Mouse (Mus musculus) adrenal gland (tissue): ENCODE measurements around the gene Pkd1l2.

Experiments used
- intact Hi-C: fragments of 180-260 bp; cut with DNase I; formaldehyde crosslinking; loops from one replicate; pipeline ENCODE4 v1.15.1; 2025

Pkd1l2 gene

DNA sequence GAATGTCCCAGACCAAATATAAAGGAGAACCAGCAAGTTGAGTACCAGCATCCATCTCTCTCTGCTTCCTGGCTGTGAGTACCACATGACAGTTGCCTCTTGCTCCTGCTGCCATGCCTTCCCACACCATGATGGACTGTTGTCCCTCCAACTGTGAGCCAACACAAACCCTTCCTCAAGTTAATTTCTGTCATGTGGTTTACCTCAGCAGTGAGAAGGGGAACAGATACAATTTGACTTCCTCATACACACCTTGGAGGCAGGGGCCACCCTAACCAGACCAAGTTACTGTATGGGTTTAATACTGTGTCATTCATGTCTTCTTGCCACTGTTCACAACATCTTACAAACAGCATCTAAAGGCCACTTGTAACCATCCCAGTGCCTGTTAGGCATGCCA lies 4.8 kb upstream of the Pkd1l2 start:
- intact Hi-C loops, result no loop called here

DNA sequence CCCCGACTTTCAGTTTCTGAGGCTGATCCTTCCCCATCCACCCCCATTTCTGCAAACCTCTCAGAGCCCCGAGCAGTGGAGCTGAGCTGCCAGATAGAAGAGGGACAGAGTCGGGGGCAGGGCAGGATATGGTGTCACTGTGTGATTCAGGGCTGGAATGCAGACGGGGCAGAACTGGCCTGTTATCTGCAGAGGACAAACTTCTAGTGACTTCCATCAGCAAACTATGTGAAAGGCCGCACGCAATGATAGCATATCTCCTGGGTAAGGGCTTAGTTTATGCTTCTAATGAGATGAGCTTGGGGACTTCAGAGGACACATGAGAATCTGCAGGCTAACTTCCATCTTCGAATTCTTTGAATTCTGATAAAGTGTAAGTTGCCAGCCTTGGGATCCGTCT lies 3.3 kb upstream of the Pkd1l2 start:
- intact Hi-C loops, result no loop called here

DNA sequence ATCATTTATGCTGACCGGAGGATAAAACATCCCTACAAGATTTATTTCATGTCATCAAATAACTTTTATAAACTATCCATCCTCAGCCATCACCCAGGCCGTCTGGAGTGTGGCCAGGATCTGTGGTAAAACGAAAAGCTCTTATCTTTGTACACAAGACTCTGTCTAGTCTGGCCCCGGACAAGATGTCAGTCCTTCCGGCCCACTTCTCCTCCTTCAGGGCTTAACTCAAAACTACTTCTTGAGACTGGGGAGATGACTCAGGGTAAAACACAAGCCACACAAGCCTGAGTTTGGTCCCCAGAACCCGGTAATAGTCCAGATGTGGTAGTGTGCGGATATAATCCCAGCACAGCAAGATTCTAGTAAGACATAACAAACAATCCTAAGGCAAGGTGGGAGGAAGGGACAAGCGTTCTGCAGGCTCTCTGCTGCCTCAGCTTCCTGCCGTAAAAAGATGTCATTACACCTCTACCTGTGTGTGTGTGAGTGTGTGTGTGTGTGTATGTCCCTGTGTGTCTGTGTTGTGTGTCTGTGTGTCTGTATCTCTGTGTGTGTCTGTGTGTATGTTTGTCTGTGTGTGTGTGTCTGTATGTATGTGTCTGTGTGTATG lies 804 bp upstream of the Pkd1l2 start:
- intact Hi-C loops, result no loop called here

DNA sequence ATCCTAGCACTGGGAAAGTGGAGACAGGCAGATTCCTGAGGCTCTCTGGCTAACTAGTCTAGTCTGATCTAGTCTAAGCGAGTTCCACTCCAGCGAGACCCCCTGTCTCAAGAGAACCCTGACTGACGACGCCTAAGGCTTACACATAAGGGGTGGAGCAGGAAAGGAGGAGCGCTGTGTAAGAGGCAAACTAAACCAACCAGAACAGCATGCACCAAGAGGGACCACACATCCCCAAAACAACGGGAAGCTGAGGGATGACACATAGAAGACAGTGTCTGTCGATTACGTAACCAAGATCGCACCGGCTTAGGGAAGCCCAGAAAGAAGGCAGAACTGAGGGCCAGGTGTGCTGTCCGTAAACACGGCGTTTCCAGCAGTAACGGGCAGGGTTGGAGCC lies 2.6 kb downstream of the Pkd1l2 start:
- intact Hi-C loops, result no loop called here

DNA sequence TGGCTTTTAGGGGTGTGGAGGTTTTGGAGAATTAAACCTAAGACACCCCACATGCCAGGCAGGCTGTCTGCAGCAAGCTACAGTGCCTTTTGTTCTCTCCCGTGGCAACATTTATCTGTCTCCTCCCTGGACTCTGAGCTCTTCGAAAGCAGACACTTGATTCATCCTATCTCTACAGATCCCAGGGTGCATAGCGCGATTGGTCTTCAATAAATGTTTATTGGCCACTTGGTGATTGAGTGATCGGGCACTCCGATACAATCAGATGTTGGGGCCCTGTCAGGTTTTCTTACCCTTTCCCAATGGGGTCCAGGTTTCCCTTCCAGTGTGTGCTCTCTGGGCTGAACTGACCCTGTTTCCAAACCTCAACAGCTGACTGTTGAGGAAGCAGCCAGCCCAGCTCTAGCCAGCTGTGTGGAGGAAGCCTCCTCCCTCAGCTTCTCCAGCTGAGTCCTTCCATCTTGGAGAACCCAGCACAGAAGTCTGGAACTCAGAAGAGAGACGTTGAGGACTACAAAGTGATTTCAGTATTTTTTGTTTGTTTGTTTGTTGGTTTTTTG lies 3.8 kb downstream of the Pkd1l2 start:
- intact Hi-C loops, result no loop called here

DNA sequence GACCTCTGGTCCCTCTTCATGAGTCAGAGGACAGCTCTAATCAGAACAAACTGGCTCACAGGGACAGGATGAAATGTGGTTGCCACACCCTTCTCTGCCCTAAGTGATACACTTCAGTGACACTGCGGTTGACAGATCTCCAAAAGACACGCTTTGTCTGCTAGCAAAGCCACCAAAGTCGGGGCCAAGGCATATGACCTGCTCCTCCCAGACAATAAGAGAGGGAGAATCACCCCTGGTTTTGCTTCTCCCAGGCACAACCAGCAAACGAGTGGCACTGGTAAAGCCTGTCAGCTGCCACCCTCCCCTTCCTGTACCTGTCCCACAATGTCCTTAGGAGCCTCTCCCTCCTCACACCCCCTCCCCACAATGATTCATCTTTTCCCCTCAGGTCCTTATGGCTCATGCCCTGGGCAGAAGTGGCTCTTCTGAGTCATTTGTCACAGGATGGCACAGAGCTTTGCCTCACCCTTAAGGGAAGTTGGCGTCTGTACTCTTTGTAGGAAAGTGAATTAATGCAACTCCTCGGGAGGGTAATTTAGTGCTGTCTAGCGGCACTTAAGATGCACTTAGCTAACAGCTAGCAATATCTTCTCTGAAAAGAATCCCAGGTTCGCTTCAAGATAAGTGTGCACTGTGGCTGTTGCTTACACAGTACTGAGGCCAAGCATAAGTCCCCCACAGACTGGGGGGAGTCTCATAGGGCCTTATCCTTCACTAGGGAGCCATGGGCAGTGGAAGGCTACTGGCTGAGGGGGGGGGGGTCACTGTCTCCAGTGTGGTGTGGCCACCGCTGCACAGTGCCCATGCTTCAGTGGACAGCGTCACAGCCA lies 7.7 kb downstream of the Pkd1l2 start:
- intact Hi-C loops, result no loop called here

DNA sequence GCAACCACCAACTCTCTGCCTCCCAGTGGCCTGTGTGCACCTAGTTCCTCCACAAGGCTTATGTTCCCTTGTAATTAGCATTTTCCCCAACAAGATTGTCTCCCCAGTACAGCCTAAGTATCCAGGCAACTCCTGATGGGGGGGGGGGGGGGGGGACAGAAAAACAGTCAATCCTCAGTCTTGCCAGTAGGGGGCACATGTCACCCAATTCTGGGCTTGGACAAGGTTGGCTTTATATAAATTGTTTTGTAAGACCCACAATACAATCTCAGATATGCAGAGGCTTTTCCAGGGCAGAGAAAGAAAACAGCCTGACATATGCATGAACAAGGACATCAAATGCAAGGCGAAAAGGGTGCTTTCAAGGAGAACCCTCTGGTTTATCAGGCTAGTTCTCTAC lies 12.5 kb downstream of the Pkd1l2 start:
- intact Hi-C loops, result no loop called here

DNA sequence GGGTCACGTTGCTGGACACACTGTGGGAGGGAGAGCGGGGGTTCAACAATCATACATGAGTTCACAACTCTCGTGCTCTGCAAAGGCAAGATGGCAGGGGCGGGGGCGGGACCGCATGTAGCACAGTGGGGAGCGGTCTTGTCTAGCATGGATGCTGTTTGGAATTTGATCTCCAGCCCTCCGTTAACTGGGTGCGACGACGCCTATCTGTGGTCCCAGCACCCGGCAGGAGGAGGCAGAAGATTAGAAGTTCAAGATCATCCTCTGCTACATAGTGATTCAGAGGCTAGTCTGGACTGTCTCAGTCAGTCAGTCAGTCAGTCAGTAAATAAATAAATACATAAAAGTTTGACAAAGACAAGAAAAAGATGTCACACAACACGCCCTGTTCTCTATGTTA lies 14.0 kb downstream of the Pkd1l2 start:
- intact Hi-C loops, result no loop called here

DNA sequence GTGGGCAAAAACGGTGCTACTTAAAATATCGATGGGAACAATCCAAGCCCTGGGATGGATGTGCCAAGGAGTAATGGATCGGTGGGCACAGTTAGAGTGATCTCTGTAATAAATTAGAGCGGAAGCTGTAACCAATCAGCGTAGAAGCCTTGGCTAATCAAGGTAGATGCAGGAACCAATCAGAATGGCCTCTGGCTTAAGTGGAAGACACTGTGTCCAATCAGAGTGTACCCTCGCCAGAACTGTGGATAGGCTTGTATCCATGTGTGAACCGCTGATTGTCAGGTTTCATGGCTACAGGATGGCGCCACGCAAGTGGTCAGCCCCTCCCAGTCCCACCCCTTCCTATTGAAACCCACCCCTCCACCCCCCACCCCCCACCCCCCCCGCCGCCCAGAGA lies 14.9 kb downstream of the Pkd1l2 start:
- intact Hi-C loops, result no loop called here

DNA sequence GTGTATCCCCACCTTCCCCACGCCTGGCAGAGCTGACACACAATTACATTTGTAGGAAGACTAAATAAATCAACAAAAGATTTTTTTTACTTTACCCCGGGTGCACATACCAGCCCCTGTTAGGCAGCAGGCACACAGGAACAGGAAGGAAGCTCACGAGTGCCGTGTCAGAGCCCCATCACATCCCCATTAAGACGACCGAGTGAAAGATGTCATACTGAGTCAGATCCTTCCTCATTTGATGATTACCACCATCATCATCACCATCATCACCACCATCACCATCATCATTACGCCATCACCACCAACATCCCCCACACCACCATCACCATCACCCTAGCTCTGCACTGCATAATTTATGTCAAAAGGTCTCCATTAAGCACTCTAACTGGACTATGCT lies 15.3 kb downstream of the Pkd1l2 start:
- intact Hi-C loops, result no loop called here

DNA sequence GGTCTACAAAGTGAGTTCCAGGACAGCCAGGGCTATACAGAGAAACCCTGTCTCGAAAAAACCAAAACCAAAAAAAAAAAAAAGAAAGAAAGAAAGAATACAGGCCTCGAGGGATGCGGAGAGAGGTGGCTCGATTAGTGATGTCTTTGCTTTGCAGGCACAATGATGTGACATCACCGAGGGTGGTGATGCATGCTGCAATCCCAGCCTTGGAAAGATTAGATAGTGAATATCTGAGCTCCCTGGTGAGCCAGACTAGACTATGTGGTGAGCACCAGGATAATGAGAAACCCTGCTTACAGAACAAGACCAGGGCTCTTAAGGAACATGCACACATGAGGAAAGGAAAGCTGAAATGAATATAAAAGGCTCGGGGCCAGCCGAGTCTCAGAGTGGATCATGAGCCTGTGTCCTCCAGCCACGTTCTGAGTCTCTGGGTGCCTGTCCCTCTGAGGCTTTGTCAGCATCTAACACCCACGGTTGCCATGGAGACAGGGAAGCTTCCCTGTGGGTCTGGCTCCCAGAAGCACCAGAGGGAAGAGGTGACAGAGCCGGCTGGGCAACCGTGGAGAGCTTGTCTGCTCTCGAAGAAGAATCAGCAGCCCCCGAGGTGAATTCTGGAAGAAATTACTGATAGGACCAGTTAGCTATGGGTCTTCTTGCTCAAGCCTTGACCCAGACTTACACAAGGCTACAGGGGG lies 20.9 kb downstream of the Pkd1l2 start:
- intact Hi-C loops, result no loop called here

DNA sequence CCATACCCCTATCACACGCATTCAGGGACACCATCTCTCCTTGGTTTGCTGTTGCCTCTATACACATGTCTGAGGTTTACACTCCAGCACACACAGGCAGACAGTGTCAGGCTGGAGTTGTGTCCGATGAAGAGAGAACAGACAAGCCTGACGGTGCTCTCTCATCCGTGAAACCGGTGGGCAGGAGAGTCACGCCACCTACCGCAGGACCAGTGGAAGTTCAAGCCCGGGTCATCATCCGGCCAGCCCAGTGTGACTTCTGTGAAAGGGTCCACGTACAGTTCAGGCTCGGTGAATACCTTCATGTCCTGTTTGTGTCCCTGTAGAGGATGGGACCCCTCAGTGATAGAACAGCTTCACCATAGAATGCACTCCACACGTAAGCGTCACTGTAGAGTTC lies 21.9 kb downstream of the Pkd1l2 start:
- intact Hi-C loops, result no loop called here

DNA sequence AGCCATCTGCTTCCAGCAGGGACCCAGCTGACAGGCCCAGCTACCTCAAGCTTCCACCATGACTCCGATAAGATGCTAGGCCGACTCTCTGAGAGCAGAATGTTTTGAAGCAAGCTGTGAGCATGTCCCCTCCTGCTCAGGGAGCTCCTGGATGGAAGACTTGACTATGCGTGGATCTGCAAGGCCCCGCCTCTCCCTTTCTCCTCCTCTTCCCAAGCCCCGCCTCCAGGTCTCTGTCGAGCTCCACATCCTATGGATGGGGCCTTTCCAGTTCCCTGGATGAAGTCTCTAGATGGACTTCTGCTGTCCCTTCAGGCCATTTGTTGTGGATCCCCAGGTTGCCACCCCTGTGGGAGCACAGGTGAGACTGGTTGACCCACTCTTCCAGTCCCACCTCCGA lies 23.2 kb downstream of the Pkd1l2 start:
- intact Hi-C loops, result no loop called here

DNA sequence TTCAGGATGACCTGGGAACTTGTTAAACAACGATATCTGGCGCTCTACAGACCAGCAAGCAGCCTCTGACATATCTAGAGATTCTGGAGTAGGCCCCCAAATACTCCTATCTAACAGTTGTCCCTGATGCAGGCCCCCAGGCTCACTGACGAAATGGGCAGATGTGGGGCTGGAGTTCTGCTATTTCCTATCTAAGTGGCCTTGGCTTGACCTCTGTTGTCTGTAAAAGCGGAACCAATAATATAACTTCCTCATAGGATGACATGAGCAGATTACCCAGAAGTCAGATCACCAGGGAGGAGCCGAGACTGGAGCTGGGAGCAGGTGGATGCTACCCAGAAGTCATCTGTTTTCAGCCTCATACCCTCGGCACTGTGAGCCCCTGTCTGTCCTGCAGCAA lies 27.2 kb downstream of the Pkd1l2 start:
- intact Hi-C loops, result no loop called here

DNA sequence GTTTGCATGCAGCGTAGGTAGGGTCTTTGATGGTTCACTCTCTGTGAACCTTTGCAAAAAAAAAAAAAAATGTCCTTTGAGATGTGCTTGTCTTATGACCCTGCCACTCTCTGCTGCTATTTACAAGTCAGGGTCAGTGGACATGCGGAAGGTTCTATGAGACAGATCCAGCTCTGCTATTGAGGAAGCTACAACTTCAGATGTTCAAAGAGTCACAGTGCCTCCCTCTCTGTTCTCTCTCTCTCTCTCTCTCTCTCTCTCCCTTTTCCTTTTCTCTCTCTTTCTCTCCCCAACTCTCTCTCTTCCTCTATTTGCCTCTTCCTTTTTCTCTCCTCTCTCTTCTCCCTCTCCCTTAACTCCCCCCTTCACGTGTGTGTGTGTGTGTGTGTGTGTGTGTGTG lies 28.1 kb downstream of the Pkd1l2 start:
- intact Hi-C loops, result no loop called here

DNA sequence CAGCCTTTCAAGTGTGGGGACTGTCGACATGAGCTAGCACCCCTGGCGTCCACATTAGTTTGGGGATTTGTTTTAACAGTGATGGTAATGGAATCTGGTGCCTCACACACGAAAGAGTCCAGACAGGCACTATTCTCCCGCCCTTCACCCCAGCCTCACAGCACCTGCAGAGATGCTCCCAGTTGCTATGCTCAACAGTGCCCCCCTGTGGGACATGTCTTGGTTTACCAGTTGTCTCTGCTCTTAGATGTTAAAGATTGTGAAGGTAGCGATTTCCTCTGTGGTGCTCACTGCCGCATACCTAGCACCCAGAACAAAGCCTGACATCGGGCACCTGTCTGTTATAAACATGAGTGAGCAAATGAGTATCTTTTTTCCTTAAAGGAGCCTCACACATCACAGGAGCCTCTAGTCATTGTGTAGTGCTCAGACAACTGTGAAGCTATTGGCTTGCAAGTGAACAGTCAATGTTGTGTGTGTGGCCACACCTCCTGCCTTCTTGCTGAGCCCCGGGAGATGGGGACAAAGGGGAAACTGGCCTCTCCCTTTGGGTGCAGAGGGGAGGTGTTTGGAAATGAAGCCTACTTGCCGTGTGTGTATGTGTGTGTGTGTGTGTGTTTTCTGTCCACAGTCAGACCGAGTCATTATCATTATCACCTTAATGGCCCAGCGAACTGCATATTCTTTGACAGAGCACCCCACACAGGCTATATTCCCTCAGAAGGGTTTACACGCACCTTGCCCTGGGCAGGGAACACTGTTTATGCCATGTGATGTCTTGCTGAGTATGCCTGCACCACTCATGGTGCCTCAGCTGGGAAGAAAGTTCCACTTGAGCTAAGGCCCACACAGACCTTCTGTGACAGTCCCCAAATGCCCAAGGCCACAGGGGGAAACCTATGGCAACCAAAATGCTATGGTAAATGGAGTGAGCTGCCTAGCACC lies 28.8 kb downstream of the Pkd1l2 start:
- intact Hi-C loops, result no loop called here

DNA sequence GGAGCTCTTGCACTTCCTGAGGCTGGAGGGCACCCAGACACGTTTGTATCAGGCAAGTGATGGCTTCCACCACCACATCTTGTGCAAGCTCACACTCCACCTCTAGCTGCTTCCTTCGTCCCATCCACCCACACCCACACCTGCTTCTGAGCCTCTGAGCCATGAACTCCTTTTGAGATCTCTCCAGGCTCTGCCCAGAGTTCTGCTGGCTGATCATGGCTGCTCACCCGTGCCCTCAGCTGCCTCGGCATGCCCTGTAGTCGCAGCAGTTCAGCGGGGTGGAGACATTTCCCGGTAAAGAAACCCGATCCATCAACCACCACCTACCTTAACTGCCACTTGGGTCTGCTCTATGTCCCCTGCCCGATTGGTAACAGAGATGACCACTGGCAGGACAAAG lies 30.9 kb downstream of the Pkd1l2 start:
- intact Hi-C loops, result no loop called here

DNA sequence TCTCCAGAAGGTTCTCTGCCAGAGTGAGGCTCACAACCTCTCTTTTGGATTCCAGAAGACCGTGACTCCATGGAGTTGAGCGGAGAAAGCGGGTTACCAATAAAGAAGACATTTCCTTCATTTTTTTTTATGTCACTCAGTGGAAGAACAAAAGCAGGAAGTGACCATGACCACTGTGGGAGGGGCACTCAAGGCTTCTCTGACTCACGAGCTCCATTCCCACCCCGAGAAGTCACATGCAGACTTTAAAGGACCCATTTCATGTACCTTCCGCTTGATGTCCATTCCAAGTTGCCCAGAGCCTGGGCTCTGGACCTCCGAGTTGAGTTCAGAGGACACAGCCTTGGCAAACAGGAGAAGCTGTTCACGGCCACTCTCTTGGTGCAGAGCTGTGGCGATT lies 31.5 kb downstream of the Pkd1l2 start:
- intact Hi-C loops, result no loop called here

DNA sequence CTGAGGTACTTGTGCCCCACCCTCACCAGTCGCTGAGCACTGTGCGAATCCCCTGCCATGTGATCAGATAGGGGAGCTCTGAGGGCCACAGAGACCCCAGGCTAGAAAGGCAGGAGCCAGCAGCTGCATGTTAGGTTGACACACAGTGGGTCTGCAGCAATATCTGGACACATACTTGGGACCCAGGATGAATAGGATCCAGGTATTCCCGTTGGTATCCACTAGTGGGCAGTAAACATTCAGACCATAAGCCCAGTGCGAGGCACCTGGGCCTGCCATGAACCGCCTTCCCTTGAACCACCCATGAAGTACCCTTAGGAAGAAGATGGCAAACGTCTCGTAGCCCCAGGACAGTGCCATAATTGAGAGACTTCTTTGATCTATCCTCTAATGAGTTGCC lies 32.8 kb downstream of the Pkd1l2 start:
- intact Hi-C loops, result no loop called here

DNA sequence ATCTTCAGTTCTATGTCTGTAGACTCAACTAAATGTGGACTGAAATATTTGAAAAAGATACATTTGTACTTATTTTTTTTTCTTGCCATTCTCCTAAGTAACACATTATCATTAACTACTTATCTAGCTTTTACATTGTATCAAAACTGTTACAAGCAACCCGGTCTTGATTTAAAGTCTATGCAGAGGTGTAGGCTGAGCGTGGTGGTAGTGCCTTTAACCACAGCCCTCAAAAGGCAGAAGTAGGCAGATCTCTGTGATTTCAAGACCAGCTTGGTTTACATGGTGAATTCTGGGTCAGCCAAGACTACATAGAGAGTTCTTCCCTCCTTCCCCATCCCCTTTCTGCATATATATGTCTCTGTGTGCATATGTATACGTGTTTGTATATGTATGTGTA lies 38.7 kb downstream of the Pkd1l2 start:
- intact Hi-C loops, result no loop called here

DNA sequence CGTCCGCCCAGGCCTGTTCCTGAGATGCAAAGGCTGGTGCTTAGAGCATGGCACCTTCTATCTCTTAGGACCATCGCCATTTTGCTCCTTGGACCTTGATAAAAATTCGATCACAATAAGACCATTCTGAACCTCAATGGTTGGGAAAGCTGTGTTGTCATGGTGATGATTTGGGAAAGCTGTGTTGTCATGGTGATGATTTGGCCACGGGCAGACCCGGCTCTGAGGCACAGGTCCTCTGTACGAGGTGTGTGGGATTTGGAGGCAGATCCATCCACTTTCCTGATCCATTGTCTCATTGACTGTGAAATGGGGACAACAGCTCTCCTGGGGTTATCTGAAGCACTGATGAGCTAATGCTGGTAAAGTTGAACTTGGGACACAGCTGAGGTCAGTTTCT lies 42.4 kb downstream of the Pkd1l2 start:
- intact Hi-C loops, result no loop called here
